Mouse (Mus musculus) liver, postnatal 0 days (tissue): ENCODE results near the gene Grm2. TPM values are rescaled to one million over a fixed set of nuclear protein-coding genes. Genes with fewer than 3 reads are reported as not detected.

Experiments
- ATAC-seq: fragments of 200-750 bp; cut with Nextera tagmentation; 2 replicates; pipeline ENCODE4 v1.8.0; 2017; ENCODE audit warnings: mild to moderate bottlenecking, moderate library complexity
- DNase-seq: peaks from one replicate; pipeline ENCODE4 v3.0.0-alpha.2; 2016
- H3K27ac ChIP-seq: fragments of 300-500 bp; sonication (generic); 2 replicates; pipeline ENCODE4 v1.5.1; 2014; ENCODE audit warnings: antibody characterized with exemption, moderate library complexity, mild to moderate bottlenecking, low read depth
- H3K27me3 ChIP-seq: fragments of 300-500 bp; sonication (generic); 2 replicates; pipeline ENCODE4 v1.6.1; 2014; ENCODE audit warnings: low read length, control low read depth, mixed read lengths; ENCODE audit not compliant: insufficient read depth
- H3K36me3 ChIP-seq: fragments of 300-500 bp; sonication (generic); replicated peaks from 2 replicates; pipeline ENCODE4 v1.6.1; 2014; ENCODE audit warnings: mild to moderate bottlenecking, control low read depth, low read length, moderate library complexity, mixed read lengths; ENCODE audit not compliant: insufficient read depth
- H3K4me1 ChIP-seq: fragments of 300-500 bp; sonication (generic); 2 replicates; pipeline ENCODE4 v1.6.1; 2014; ENCODE audit warnings: antibody characterized with exemption, mild to moderate bottlenecking, control low read depth; ENCODE audit not compliant: insufficient read depth
- H3K4me2 ChIP-seq: fragments of 300-500 bp; sonication (generic); 2 replicates; pipeline ENCODE4 v1.6.1; 2014; ENCODE audit warnings: low read depth, mild to moderate bottlenecking, low read length, moderate library complexity, mixed read lengths
- H3K4me3 ChIP-seq: fragments of 300-500 bp; sonication (generic); 2 replicates; pipeline ENCODE4 v1.5.1; 2014; ENCODE audit warnings: low read depth, low read length
- H3K9ac ChIP-seq: fragments of 300-500 bp; sonication (generic); replicated peaks from 2 replicates; pipeline ENCODE4 v1.6.1; 2014; ENCODE audit warnings: mild to moderate bottlenecking, moderate library complexity
- H3K9me3 ChIP-seq: fragments of 300-500 bp; sonication (generic); 2 replicates; pipeline ENCODE4 v1.6.1; 2016; ENCODE audit warnings: mild to moderate bottlenecking, control low read depth, low read length, mixed read lengths
- CTCF ChIP-seq: sonication (generic); IDR thresholded peaks from 2 replicates; pipeline ENCODE4 v1.5.1; 2016; ENCODE audit warnings: antibody characterized with exemption, low read depth
- EP300 ChIP-seq: IDR thresholded peaks from 2 replicates; pipeline ENCODE4 v1.6.1; 2016; ENCODE audit warnings: antibody characterized with exemption, low read depth, mild to moderate bottlenecking
- WGBS: fragments of 180-500 bp; shearing (Covaris S2); extraction: QIAGEN DNeasy Blood & Tissue Kit; methylation state at CpG from one replicate; pipeline ENCODE4 v1.1.7; 2014; ENCODE audit not compliant: insufficient replicate concordance; 5-methylcytosine and 5-hydroxymethylcytosine counted together
- polyA plus RNA-seq: library from polyadenylated mRNA; unstranded; fragments of >200 nt; fragmentation: Nextera tagmentation; extraction: Ambion mirVana; gene quantifications from 2 replicates; pipeline ENCODE4 v1.2.1, GENCODE M21; 2015

Gene Grm2
- polyA plus RNA-seq, 1 experiment from 2014 or later = not detected

- Histone ChIP-seq H3K4me1 (peaks cover 19% of the 10 kb centered on the region), H3K36me3 (0 out of 2 replicates have a peak, but pooled peaks cover 3% of the 10 kb centered on the region), H3K4me3 (peak overlapping the region; percentile 77), H3K9me3 (no peaks in the 10 kb centered on the region), H3K27me3 (no peaks in the 10 kb centered on the region), H3K27ac (peak overlapping the region; percentile 77; the same call in 1 of the 2 replicates), H3K4me2 (peak overlapping the region; percentile 99), H3K9ac (peak overlapping the region; percentile 76)
- no peak for DNase-seq
- TF ChIP-seq CTCF (no peak), EP300 (no peak)
- peak; percentile 2; the same call in 1 of the 2 replicates for ATAC-seq
- WGBS = 3% methylated on average over 13 of the region's 14 CpGs
Observed at GRCm38 (mm10) chr9:106684918-106685248, 29.0 kb upstream of the Grm2 start.

- H3K27me3 ChIP-seq = no peaks in the 10 kb centered on the region
- 42% methylated on average over 6 of the region's 6 CpGs for WGBS
- peaks cover 19% of the 10 kb centered on the region for H3K4me1 ChIP-seq
- ATAC-seq (no peak), DNase-seq (no peak)
- H3K9ac ChIP-seq = peak overlapping the region; percentile 76; the same call in 1 of the 2 replicates
- peak overlapping the region; percentile 99 for H3K4me2 ChIP-seq
- H3K27ac ChIP-seq = no peak overlapping the region
- 0 out of 2 replicates have a peak, but pooled peaks cover 7% of the 10 kb centered on the region for H3K36me3 ChIP-seq
- TF ChIP-seq CTCF (no peak), EP300 (no peak)
- peak overlapping the region; percentile 77 for H3K4me3 ChIP-seq
- H3K9me3 ChIP-seq = no peaks in the 10 kb centered on the region
Observed at GRCm38 (mm10) chr9:106684093-106684872, 28.4 kb upstream of the Grm2 start.

GRCm38 (mm10) chr9:106681026-106681425 is 25.1 kb upstream of the Grm2 start:
- ATAC-seq = no peak
- TF ChIP-seq CTCF (no peak), EP300 (no peak)
- Histone ChIP-seq H3K4me1 (peaks cover 16% of the 10 kb centered on the region), H3K4me3 (no peak overlapping the region), H3K9ac (no peak overlapping the region), H3K36me3 (0 out of 2 replicates have a peak, but pooled peaks cover 10% of the 10 kb centered on the region), H3K27me3 (no peaks in the 10 kb centered on the region), H3K27ac (no peak overlapping the region), H3K9me3 (no peaks in the 10 kb centered on the region), H3K4me2 (no peak overlapping the region)
- WGBS = 79% methylated on average over 9 of the region's 9 CpGs
- no peak for DNase-seq

GRCm38 (mm10) chr9:106678242-106678641 is 22.4 kb upstream of the Grm2 start:
- WGBS = 85% methylated on average over 4 of the region's 4 CpGs
- H3K4me3 ChIP-seq = no peak overlapping the region
- no peak for ATAC-seq
- H3K36me3 ChIP-seq = 0 out of 2 replicates have a peak, but pooled peaks cover 12% of the 10 kb centered on the region
- H3K4me2 ChIP-seq = no peak overlapping the region
- no peaks in the 10 kb centered on the region for H3K27me3 ChIP-seq
- TF ChIP-seq CTCF = no peak
- no peak for TF ChIP-seq EP300
- H3K9ac ChIP-seq = no peak overlapping the region
- no peak overlapping the region for H3K27ac ChIP-seq
- H3K9me3 ChIP-seq = no peaks in the 10 kb centered on the region
- no peaks in the 10 kb centered on the region for H3K4me1 ChIP-seq
- DNase-seq = no peak

- no peak for TF ChIP-seq CTCF
- TF ChIP-seq EP300 = no peak
- peak; percentile 44; the same call in 1 of the 2 replicates for ATAC-seq
Observed at GRCm38 (mm10) chr9:106677702-106678101, 21.8 kb upstream of the Grm2 start.

GRCm38 (mm10) chr9:106676571-106676970 is 20.7 kb upstream of the Grm2 start:
- Histone ChIP-seq H3K27ac (no peak overlapping the region), H3K36me3 (peaks cover 22% of the 10 kb centered on the region; the same call in 1 of the 2 replicates), H3K9me3 (no peaks in the 10 kb centered on the region), H3K4me3 (no peak overlapping the region), H3K9ac (no peak overlapping the region), H3K4me2 (no peak overlapping the region), H3K4me1 (no peaks in the 10 kb centered on the region), H3K27me3 (no peaks in the 10 kb centered on the region)
- DNase-seq = no peak
- 78% methylated on average over 4 of the region's 4 CpGs for WGBS
- ATAC-seq = no peak
- TF ChIP-seq CTCF = no peak
- no peak for TF ChIP-seq EP300

More at GRCm38 (mm10) chr9:106677702-106678101, 21.8 kb upstream of the Grm2 start:
- H3K27ac ChIP-seq = no peak overlapping the region
- WGBS = 67% methylated on average over 5 of the region's 5 CpGs
- no peaks in the 10 kb centered on the region for H3K9me3 ChIP-seq
- peaks cover 17% of the 10 kb centered on the region; the same call in 1 of the 2 replicates for H3K36me3 ChIP-seq
- H3K27me3 ChIP-seq = no peaks in the 10 kb centered on the region
- no peaks in the 10 kb centered on the region for H3K4me1 ChIP-seq
- no peak overlapping the region for H3K4me3 ChIP-seq
- no peak overlapping the region for H3K4me2 ChIP-seq
- no peak overlapping the region for H3K9ac ChIP-seq
- DNase-seq = no peak
